Mouse (Mus musculus): ENCODE measurements at regions not wholly inside any gene's neighbourhood (a gene's known extent, or its start where the extent isn't known, plus 50 kb on each side); places are given as distances from the start of the nearest gene placed in this dataset.

- TF ChIP-seq EP300 (IDR thresholded peaks at IDR 0.05; ENCODE audit: low read depth) = no peak
- no peak for TF ChIP-seq CTCF (IDR thresholded peaks at IDR 0.05; ENCODE audit: low read depth)
- H3K9ac ChIP-seq (replicated peaks) = no peak overlapping the region
- WGBS (ENCODE audit: insufficient replicate concordance) = 65% methylated on average over 7 of the region's 7 CpGs
- ATAC-seq (peak; percentile 77), DNase-seq (no peak)
- H3K4me3 ChIP-seq (ENCODE audit: low read depth, low read length) = no peak overlapping the region
- H3K36me3 ChIP-seq (replicated peaks; ENCODE audit: insufficient read depth, low read length) = no peaks in the 10 kb centered on the region
- H3K27me3 ChIP-seq (ENCODE audit: insufficient read depth, low read length) = no peaks in the 10 kb centered on the region
- H3K4me1 ChIP-seq (ENCODE audit: insufficient read depth) = no peaks in the 10 kb centered on the region
- no peaks in the 10 kb centered on the region for H3K9me3 ChIP-seq (ENCODE audit: low read length)
- H3K27ac ChIP-seq (ENCODE audit: low read depth) = no peak overlapping the region
- H3K4me2 ChIP-seq (ENCODE audit: low read depth, low read length) = no peak overlapping the region; the same call in 1 of the 2 replicates
Observed at GRCm38 (mm10) chr11:19736076-19736475, 188.1 kb upstream of the Spred2 start.

DNA sequence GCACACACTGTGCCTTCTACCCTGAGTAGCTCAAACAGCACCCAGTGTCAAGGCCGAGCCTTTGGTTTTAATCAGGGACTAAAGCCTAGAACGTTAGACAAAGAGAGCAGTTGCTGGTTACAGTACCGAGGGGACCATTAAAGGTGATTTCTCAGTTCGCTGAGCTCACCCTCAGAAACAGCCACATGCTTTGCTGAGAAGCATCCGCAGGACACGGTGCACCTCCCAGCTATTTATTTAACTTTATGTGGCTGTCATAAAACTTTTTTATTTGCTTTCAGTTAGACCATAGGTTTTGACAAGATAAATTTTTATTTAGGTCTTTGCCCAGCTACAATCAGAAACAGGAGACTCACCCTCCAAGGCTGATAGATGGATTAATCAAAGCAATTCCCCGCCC, 187.2 kb upstream of the Spred2 start:
- Histone ChIP-seq H3K9me3 (ENCODE audit: low read length) (no peaks in the 10 kb centered on the region), H3K4me2 (ENCODE audit: low read depth, low read length) (no peak overlapping the region), H3K27ac (ENCODE audit: low read depth) (no peak overlapping the region), H3K4me1 (ENCODE audit: insufficient read depth) (no peaks in the 10 kb centered on the region), H3K27me3 (ENCODE audit: insufficient read depth, low read length) (no peaks in the 10 kb centered on the region), H3K36me3 (replicated peaks; ENCODE audit: insufficient read depth, low read length) (no peaks in the 10 kb centered on the region), H3K9ac (replicated peaks) (no peak overlapping the region), H3K4me3 (ENCODE audit: low read depth, low read length) (no peak overlapping the region)
- DNase-seq (no peak), ATAC-seq (no peak)
- 61% methylated on average over 7 of the region's 7 CpGs for WGBS (ENCODE audit: insufficient replicate concordance)
- no peak for TF ChIP-seq EP300 (IDR thresholded peaks at IDR 0.05; ENCODE audit: low read depth)

DNA sequence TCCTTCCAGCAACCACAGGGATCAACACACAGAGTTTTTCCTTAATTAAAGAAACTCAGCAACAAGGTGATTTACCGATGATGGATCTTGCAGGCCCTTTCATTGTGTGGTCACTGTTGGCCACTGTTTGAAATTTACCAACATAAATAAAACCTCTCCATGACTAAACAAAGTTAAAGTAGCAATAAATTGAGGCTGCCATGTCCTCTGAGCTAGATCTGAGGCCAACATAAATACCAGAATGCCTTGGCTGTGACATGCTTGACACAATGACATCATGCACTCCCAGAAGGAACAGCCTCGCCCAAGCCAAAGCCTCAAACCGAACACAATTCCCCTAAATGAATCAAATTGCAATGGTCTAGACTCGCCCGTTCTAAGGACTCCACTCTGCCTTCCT, 186.8 kb upstream of the Spred2 start:
- Histone ChIP-seq H3K36me3 (replicated peaks; ENCODE audit: insufficient read depth, low read length) (no peaks in the 10 kb centered on the region), H3K9ac (replicated peaks) (no peak overlapping the region), H3K4me1 (ENCODE audit: insufficient read depth) (no peaks in the 10 kb centered on the region), H3K9me3 (ENCODE audit: low read length) (no peaks in the 10 kb centered on the region), H3K4me2 (ENCODE audit: low read depth, low read length) (no peak overlapping the region), H3K4me3 (ENCODE audit: low read depth, low read length) (no peak overlapping the region), H3K27ac (ENCODE audit: low read depth) (no peak overlapping the region), H3K27me3 (ENCODE audit: insufficient read depth, low read length) (no peaks in the 10 kb centered on the region)
- WGBS (ENCODE audit: insufficient replicate concordance) = 66% methylated on average over 5 of the region's 5 CpGs
- ATAC-seq = no peak
- TF ChIP-seq EP300 (IDR thresholded peaks at IDR 0.05; ENCODE audit: low read depth) = no peak
- TF ChIP-seq CTCF (IDR thresholded peaks at IDR 0.05; ENCODE audit: low read depth) = no peak
- no peak for DNase-seq

DNA sequence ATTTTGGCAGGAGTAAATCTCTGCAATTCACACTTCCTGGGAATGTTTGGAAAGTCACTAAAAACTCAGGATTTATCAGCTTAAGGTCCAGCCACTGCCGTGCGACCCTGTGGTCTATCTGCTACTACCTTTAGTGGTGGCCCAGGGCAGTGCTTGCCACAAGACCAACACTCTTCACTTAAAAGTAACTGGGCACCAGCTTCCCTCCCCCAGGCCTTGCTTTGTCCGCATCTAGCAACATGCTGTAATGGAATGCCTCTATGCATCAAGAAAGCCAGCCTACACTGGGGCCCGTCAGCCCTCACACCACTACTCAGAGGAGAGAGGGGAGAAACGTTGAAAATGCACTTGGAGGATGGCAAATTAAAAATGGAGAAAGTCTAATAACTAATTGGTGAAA, 186.4 kb upstream of the Spred2 start:
- H3K9ac ChIP-seq (replicated peaks) = no peak overlapping the region
- H3K4me2 ChIP-seq (ENCODE audit: low read depth, low read length) = no peak overlapping the region
- no peak overlapping the region for H3K4me3 ChIP-seq (ENCODE audit: low read depth, low read length)
- no peak for DNase-seq
- H3K27ac ChIP-seq (ENCODE audit: low read depth) = no peak overlapping the region
- no peaks in the 10 kb centered on the region for H3K36me3 ChIP-seq (replicated peaks; ENCODE audit: insufficient read depth, low read length)
- no peak for ATAC-seq
- TF ChIP-seq EP300 (IDR thresholded peaks at IDR 0.05; ENCODE audit: low read depth) = no peak
- no peak for TF ChIP-seq CTCF (IDR thresholded peaks at IDR 0.05; ENCODE audit: low read depth)
- 69% methylated on average over 5 of the region's 5 CpGs for WGBS (ENCODE audit: insufficient replicate concordance)
- H3K4me1 ChIP-seq (ENCODE audit: insufficient read depth) = no peaks in the 10 kb centered on the region
- no peaks in the 10 kb centered on the region for H3K9me3 ChIP-seq (ENCODE audit: low read length)
- H3K27me3 ChIP-seq (ENCODE audit: insufficient read depth, low read length) = no peaks in the 10 kb centered on the region

DNA sequence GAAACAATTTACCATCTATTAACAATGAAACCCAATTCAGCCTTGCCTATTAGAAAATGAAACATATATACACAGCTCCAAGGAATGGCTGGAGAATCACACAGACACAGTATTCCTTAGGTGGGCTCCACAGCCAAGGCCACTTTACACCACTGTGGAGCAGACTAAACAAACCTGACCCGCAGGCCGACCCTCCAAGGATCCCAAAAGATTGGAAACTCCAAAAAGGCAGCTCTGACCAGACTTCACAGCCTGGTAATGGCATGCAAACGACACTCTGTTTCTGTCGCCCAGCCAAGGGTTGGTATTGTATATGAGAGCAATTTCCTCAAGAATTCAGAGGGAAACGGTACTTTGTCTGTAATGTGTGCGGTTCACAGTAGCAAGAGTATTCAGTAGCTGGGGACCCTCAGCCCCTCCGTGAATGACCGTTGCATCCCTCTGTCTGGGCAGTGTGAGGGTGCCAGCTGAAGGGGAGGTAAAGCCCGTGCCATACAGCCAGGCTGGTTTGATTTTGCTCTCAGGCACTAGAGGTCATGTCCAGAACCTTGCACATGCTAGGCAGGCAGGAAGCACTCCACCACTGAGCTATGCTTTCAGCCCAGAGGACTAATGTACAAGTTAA, 184.5 kb upstream of the Spred2 start:
- H3K36me3 ChIP-seq (replicated peaks; ENCODE audit: insufficient read depth, low read length) = no peaks in the 10 kb centered on the region
- WGBS (ENCODE audit: insufficient replicate concordance) = 64% methylated on average over 9 of the region's 9 CpGs
- no peak for DNase-seq
- no peaks in the 10 kb centered on the region for H3K27me3 ChIP-seq (ENCODE audit: insufficient read depth, low read length)
- no peak overlapping the region for H3K9ac ChIP-seq (replicated peaks)
- no peaks in the 10 kb centered on the region for H3K4me1 ChIP-seq (ENCODE audit: insufficient read depth)
- no peak for ATAC-seq
- H3K27ac ChIP-seq (ENCODE audit: low read depth) = no peak overlapping the region
- H3K4me2 ChIP-seq (ENCODE audit: low read depth, low read length) = no peak overlapping the region
- no peak for TF ChIP-seq CTCF (IDR thresholded peaks at IDR 0.05; ENCODE audit: low read depth)
- no peak overlapping the region for H3K4me3 ChIP-seq (ENCODE audit: low read depth, low read length)
- no peaks in the 10 kb centered on the region for H3K9me3 ChIP-seq (ENCODE audit: low read length)

- no peak for DNase-seq
- Histone ChIP-seq H3K27ac (ENCODE audit: low read depth) (no peak overlapping the region), H3K4me2 (ENCODE audit: low read depth, low read length) (no peak overlapping the region), H3K9me3 (ENCODE audit: low read length) (no peaks in the 10 kb centered on the region), H3K27me3 (ENCODE audit: insufficient read depth, low read length) (no peaks in the 10 kb centered on the region), H3K36me3 (replicated peaks; ENCODE audit: insufficient read depth, low read length) (no peaks in the 10 kb centered on the region), H3K4me1 (ENCODE audit: insufficient read depth) (no peaks in the 10 kb centered on the region), H3K9ac (replicated peaks) (no peak overlapping the region), H3K4me3 (ENCODE audit: low read depth, low read length) (no peak overlapping the region)
- no peak for TF ChIP-seq CTCF (IDR thresholded peaks at IDR 0.05; ENCODE audit: low read depth)
- TF ChIP-seq EP300 (IDR thresholded peaks at IDR 0.05; ENCODE audit: low read depth) = no peak
- no peak for ATAC-seq
- 56% methylated on average over 3 of the region's 3 CpGs for WGBS (ENCODE audit: insufficient replicate concordance)
Observed at GRCm38 (mm10) chr11:19740562-19740961, 183.6 kb upstream of the Spred2 start.
